Comparison of ENCODE assay signal across 8 mouse cellular contexts in genomic region chr11:80778916-80779526, GRCm38 (mm10). TPM values are rescaled to one million over a fixed set of nuclear protein-coding genes. Genes with fewer than 3 reads are reported as not detected.
A peak's percentile ranks its signal among the peaks of the same experiment; 100 is the strongest.
DNase-seq lines count a peak whose midpoint lies in the region; ATAC-seq and TF ChIP-seq lines count a peak whose summit lies in the region.

No protein-coding gene starts in this region.

- H3K9ac ChIP-seq in kidney, embryonic 15.5 days = peak overlapping the region; percentile 66
- H3K9ac ChIP-seq in hindbrain, embryonic 14.5 days = peak overlapping the region; percentile 70
- H3K9ac ChIP-seq in midbrain, embryonic 16.5 days (ENCODE audit: low read depth, low read length) = peak overlapping the region; percentile 57

- no peak for TF ChIP-seq POLR2A in bone marrow macrophage, adult 2 months (IDR thresholded peaks at IDR 0.05; ENCODE audit: borderline replicate concordance, low read depth, low read length)

- TF ChIP-seq CTCF in bone marrow macrophage, adult 2 months (IDR thresholded peaks at IDR 0.05; ENCODE audit: low read depth, low read length) = no peak

- no peaks in the 10 kb centered on the region for H3K36me3 ChIP-seq in kidney, embryonic 15.5 days
- H3K36me3 ChIP-seq in hindbrain, embryonic 14.5 days (replicated peaks; ENCODE audit: control insufficient read depth, insufficient read depth) = no peaks in the 10 kb centered on the region
- no peaks in the 10 kb centered on the region for H3K36me3 ChIP-seq in midbrain, embryonic 16.5 days (ENCODE audit: control insufficient read depth, insufficient read depth, low read length)

- no peak; the same call in 1 of the 2 replicates for ATAC-seq in kidney, embryonic 15.5 days (replicated peaks; ENCODE audit: low FRiP score)
- no peak for ATAC-seq in hindbrain, embryonic 14.5 days (ENCODE audit: low FRiP score)
- ATAC-seq in midbrain, embryonic 16.5 days = no peak; the same call in 1 of the 2 replicates

- WGBS in kidney, embryonic 15.5 days = 2% methylated on average over 18 of the region's 18 CpGs
- 4% methylated on average over 18 of the region's 18 CpGs for WGBS in hindbrain, embryonic 14.5 days
- WGBS in midbrain, embryonic 16.5 days = 4% methylated on average over 18 of the region's 18 CpGs

- H3K27ac ChIP-seq in kidney, embryonic 15.5 days = peak overlapping the region; percentile 88
- H3K27ac ChIP-seq in bone marrow macrophage, adult 2 months (ENCODE audit: insufficient read depth, low read depth, low read length) = no peak overlapping the region
- H3K27ac ChIP-seq in hindbrain, embryonic 14.5 days = no peak overlapping the region
- no peak overlapping the region for H3K27ac ChIP-seq in midbrain, embryonic 16.5 days (ENCODE audit: low read length)

- peak overlapping the region; percentile 82 for H3K4me3 ChIP-seq in kidney, embryonic 15.5 days (replicated peaks)
- peak overlapping the region; percentile 53 for H3K4me3 ChIP-seq in bone marrow macrophage, adult 2 months (ENCODE audit: insufficient read depth, low read length)
- H3K4me3 ChIP-seq in hindbrain, embryonic 14.5 days (replicated peaks; ENCODE audit: low read length) = peak overlapping the region; percentile 77
- H3K4me3 ChIP-seq in midbrain, embryonic 16.5 days (ENCODE audit: low read depth, low read length) = peak overlapping the region; percentile 57

- peak overlapping the region; percentile 88 for H3K4me2 ChIP-seq in kidney, embryonic 15.5 days
- peak overlapping the region; percentile 88 for H3K4me2 ChIP-seq in hindbrain, embryonic 14.5 days (replicated peaks)
- H3K4me2 ChIP-seq in midbrain, embryonic 16.5 days (ENCODE audit: low read length) = peak overlapping the region; percentile 79

- no peak for DNase-seq in kidney, postnatal 4 days
- no peak for DNase-seq in hindbrain, embryonic 14.5 days (ENCODE audit: low spot score)
- no peak for DNase-seq in ovary, postnatal 10 days (ENCODE audit: low spot score)
- no peak for DNase-seq in ovary, postnatal 36 days (ENCODE audit: low spot score)
- DNase-seq in spleen, postnatal 36 days (ENCODE audit: low spot score in 2 of 2) = no peak

- H3K27me3 ChIP-seq in kidney, embryonic 15.5 days = no peaks in the 10 kb centered on the region
- peaks cover 14% of the 10 kb centered on the region; the same call in 1 of the 2 replicates for H3K27me3 ChIP-seq in hindbrain, embryonic 14.5 days (ENCODE audit: control insufficient read depth, insufficient read depth, low read length)
- no peaks in the 10 kb centered on the region; the same call in 1 of the 2 replicates for H3K27me3 ChIP-seq in midbrain, embryonic 16.5 days (ENCODE audit: control insufficient read depth, insufficient read depth, low read depth, low read length)

- H3K4me1 ChIP-seq in kidney, embryonic 15.5 days = peaks cover 19% of the 10 kb centered on the region
- H3K4me1 ChIP-seq in bone marrow macrophage, adult 2 months (ENCODE audit: control insufficient read depth, insufficient read depth, low read length) = peaks cover 6% of the 10 kb centered on the region
- H3K4me1 ChIP-seq in hindbrain, embryonic 14.5 days (replicated peaks; ENCODE audit: control insufficient read depth, insufficient read depth, low read length) = 0 out of 2 replicates have a peak, but pooled peaks cover 4% of the 10 kb centered on the region
- H3K4me1 ChIP-seq in midbrain, embryonic 16.5 days (ENCODE audit: control insufficient read depth, insufficient read depth, low read length) = peaks cover 6% of the 10 kb centered on the region; the same call in 1 of the 2 replicates

- no peaks in the 10 kb centered on the region for H3K9me3 ChIP-seq in kidney, embryonic 15.5 days (replicated peaks)
- no peaks in the 10 kb centered on the region for H3K9me3 ChIP-seq in hindbrain, embryonic 14.5 days (ENCODE audit: control insufficient read depth, low read length)
- no peaks in the 10 kb centered on the region for H3K9me3 ChIP-seq in midbrain, embryonic 16.5 days (replicated peaks; ENCODE audit: control insufficient read depth, low read length, poor library complexity, severe bottlenecking)

RNA-seq across cellular contexts. Expression of gene Myo1d, which starts 0.8 kb away (rescaled TPM):
- 14.4 and 15.8 TPM in 2 replicates for polyA plus RNA-seq in kidney, embryonic 15.5 days (2015; fragmentation: Nextera tagmentation; extraction: Ambion mirVana)
- 0.75 and 0.79 TPM in 2 replicates for polyA plus RNA-seq in bone marrow macrophage, adult 2 months (2012; ENCODE audit: insufficient read depth, insufficient read length, missing spikeins)
- 2.9 TPM in 2 replicates for polyA plus RNA-seq in hindbrain, embryonic 14.5 days (2014; fragmentation: Nextera tagmentation; extraction: Ambion mirVana)
- polyA plus RNA-seq in midbrain, embryonic 16.5 days (2015; fragmentation: Nextera tagmentation; extraction: Ambion mirVana) = 2.7 and 2.9 TPM in 2 replicates

RNA-seq across cellular contexts. Expression of gene Tmem98, which starts 31.0 kb away (rescaled TPM):
- 110 and 113 TPM in 2 replicates for polyA plus RNA-seq in kidney, embryonic 15.5 days (2015; fragmentation: Nextera tagmentation; extraction: Ambion mirVana)
- polyA plus RNA-seq in bone marrow macrophage, adult 2 months (2012; ENCODE audit: insufficient read depth, insufficient read length, missing spikeins) = 0.49 TPM in 1 of 2 replicates, not detected in the other
- 20.1 and 21.9 TPM in 2 replicates for polyA plus RNA-seq in hindbrain, embryonic 14.5 days (2014; fragmentation: Nextera tagmentation; extraction: Ambion mirVana)
- polyA plus RNA-seq in midbrain, embryonic 16.5 days (2015; fragmentation: Nextera tagmentation; extraction: Ambion mirVana) = 18.6 and 19.6 TPM in 2 replicates

Comparison
In these comparisons a context has a peak if more than half of its experiments do, and no peak if none do; other contexts are left out.
1. RNA of gene Tmem98, which starts 31.0 kb away (polyA plus RNA-seq): 110 to 113 TPM in kidney, embryonic 15.5 days, 20.1 to 21.9 TPM in hindbrain, embryonic 14.5 days and 18.6 to 19.6 TPM in midbrain, embryonic 16.5 days; 0.49 TPM in bone marrow macrophage, adult 2 months; every median in the first group is over 10 times any median in the second.
2. Peak in every context shown above with its lines, with median percentiles within 50 percentile points of each other: H3K4me2 ChIP-seq, H3K4me3 ChIP-seq and H3K9ac ChIP-seq.